Mouse (Mus musculus) midbrain, postnatal 0 days (tissue): Measurements from ENCODE around the gene Dytn. TPM values are rescaled to one million over a fixed set of nuclear protein-coding genes. Genes with fewer than 3 reads are reported as not detected.
A peak's percentile ranks its signal among the peaks of the same experiment; 100 is the strongest.
"Not testable (repeated sequence)": the region's sequence is repeated elsewhere in the genome, so short reads cannot be mapped to it uniquely, and the experiment has no call there.

Experiments
- ATAC-seq: fragments of 200-750 bp; cut with Nextera tagmentation; 2 replicates; pipeline ENCODE4 v1.8.0; 2017; ENCODE audit warnings: moderate number of reproducible peaks, mild to moderate bottlenecking, moderate TSS enrichment, moderate library complexity; ENCODE audit not compliant: low FRiP score
- DNase-seq: peaks from one replicate; pipeline ENCODE4 v3.0.0-alpha.2; 2015; ENCODE audit warnings: low spot score
- H3K27ac ChIP-seq: fragments of 300-500 bp; sonication (generic); 2 replicates; pipeline ENCODE4 v1.5.1; 2014; ENCODE audit warnings: low read depth, mild to moderate bottlenecking, low read length, mixed read lengths
- H3K27me3 ChIP-seq: fragments of 300-500 bp; sonication (generic); 2 replicates; pipeline ENCODE4 v1.6.1; 2014; ENCODE audit warnings: low read length, control low read depth, mixed read lengths; ENCODE audit not compliant: insufficient read depth
- H3K36me3 ChIP-seq: fragments of 300-500 bp; sonication (generic); 2 replicates; pipeline ENCODE4 v1.6.1; 2014; ENCODE audit warnings: low read length, control low read depth, mixed read lengths; ENCODE audit not compliant: insufficient read depth
- H3K4me1 ChIP-seq: fragments of 300-500 bp; sonication (generic); 2 replicates; pipeline ENCODE4 v1.6.1; 2014; ENCODE audit warnings: mild to moderate bottlenecking, control low read depth, antibody characterized with exemption, low read length, mixed read lengths; ENCODE audit not compliant: insufficient read depth
- H3K4me2 ChIP-seq: fragments of 300-500 bp; sonication (generic); 2 replicates; pipeline ENCODE4 v1.6.1; 2014; ENCODE audit warnings: low read depth, mild to moderate bottlenecking, low read length, mixed read lengths; ENCODE audit not compliant: poor library complexity, severe bottlenecking
- H3K4me3 ChIP-seq: fragments of 300-500 bp; sonication (generic); 2 replicates; pipeline ENCODE4 v1.5.1; 2014; ENCODE audit warnings: low read depth, mild to moderate bottlenecking, low read length, moderate library complexity
- H3K9ac ChIP-seq: fragments of 300-500 bp; sonication (generic); replicated peaks from 2 replicates; pipeline ENCODE4 v1.6.1; 2014; ENCODE audit warnings: mild to moderate bottlenecking, low read length, moderate library complexity, mixed read lengths; ENCODE audit not compliant: poor library complexity, severe bottlenecking
- H3K9me3 ChIP-seq: fragments of 300-500 bp; sonication (generic); 2 replicates; pipeline ENCODE4 v1.6.1; 2016; ENCODE audit warnings: low read length, control low read depth
- CTCF ChIP-seq: IDR thresholded peaks from 2 replicates; pipeline ENCODE4 v1.5.1; 2016; ENCODE audit warnings: antibody characterized with exemption, mild to moderate bottlenecking
- WGBS: fragments of 180-500 bp; shearing (Covaris S2); extraction: QIAGEN DNeasy Blood & Tissue Kit; methylation state at CpG from one replicate; pipeline ENCODE4 v1.1.7; 2014; 5-methylcytosine and 5-hydroxymethylcytosine counted together
- polyA plus RNA-seq: library from polyadenylated mRNA; unstranded; fragments of >200 nt; fragmentation: Nextera tagmentation; extraction: Ambion mirVana; gene quantifications from 2 replicates; pipeline ENCODE4 v1.2.1, GENCODE M21; 2015
- total RNA-seq: library from RNA; depleted of rRNA; stranded (reverse); fragments of >200 nt; gene quantifications from 2 replicates; pipeline ENCODE4 v1.2.3, GENCODE M21; 2014

Dytn gene
- total and polyA plus RNA-seq, 2 experiments from 2014 or later = not detected

DNA sequence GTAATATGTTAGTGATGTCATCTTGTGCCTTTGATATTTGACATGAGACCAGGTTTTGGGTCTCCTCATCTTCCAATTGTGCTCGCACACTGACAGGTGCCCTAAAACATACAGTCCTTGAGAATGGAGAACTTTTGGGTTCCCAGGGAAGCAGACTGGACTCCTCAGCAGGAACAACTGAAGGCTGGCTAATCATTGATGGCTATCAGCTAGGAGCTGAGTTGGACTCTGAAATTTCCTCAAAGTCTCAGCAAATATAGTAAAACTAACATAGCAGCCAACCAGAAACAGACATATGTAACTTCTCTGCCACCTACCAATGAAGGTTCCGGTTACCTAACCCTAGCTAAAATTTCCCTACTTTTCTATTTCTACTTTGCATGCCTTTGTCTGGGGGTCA, 20.6 kb downstream of the Dytn start:
- Histone ChIP-seq H3K4me1 (peaks cover 10% of the 10 kb centered on the region; the same call in 1 of the 2 replicates), H3K27ac (no peak overlapping the region), H3K4me2 (no peak overlapping the region), H3K27me3 (no peaks in the 10 kb centered on the region), H3K36me3 (no peaks in the 10 kb centered on the region), H3K9ac (no peak overlapping the region), H3K4me3 (no peak overlapping the region), H3K9me3 (no peaks in the 10 kb centered on the region)
- WGBS = 97% methylated on average over 2 of the region's 2 CpGs
- TF ChIP-seq CTCF = no peak
- DNase-seq (no peak), ATAC-seq (no peak)

DNA sequence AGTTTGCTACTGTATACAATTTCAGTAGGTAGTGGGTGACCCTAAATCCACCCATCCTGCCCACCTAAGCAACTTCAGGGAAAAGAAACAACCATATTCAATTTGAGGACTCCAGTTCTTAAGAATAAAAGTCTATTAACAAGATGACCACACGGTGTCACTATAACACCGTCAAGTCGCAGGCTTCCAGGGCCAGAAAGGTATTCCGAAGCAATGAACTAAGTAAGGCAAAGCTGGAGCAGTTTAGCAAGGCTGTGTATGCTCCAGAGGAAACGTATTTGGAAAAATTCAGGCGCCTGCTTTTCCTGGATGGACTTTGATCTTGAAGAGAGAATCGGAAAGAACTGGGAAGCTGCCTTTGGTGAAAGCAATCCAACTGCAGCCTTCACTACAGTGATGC, 27.1 kb downstream of the Dytn start:
- H3K27ac ChIP-seq = no peak overlapping the region
- no peaks in the 10 kb centered on the region for H3K9me3 ChIP-seq
- peak; percentile 91 for TF ChIP-seq CTCF
- no peaks in the 10 kb centered on the region for H3K4me1 ChIP-seq
- no peak overlapping the region for H3K4me3 ChIP-seq
- ATAC-seq = peak; percentile 47; the same call in 1 of the 2 replicates
- peak; percentile 90 for DNase-seq
- H3K36me3 ChIP-seq = no peaks in the 10 kb centered on the region
- H3K4me2 ChIP-seq = no peak overlapping the region
- no peaks in the 10 kb centered on the region for H3K27me3 ChIP-seq
- H3K9ac ChIP-seq = no peak overlapping the region
- 2% methylated on average over 7 of the region's 7 CpGs for WGBS

DNA sequence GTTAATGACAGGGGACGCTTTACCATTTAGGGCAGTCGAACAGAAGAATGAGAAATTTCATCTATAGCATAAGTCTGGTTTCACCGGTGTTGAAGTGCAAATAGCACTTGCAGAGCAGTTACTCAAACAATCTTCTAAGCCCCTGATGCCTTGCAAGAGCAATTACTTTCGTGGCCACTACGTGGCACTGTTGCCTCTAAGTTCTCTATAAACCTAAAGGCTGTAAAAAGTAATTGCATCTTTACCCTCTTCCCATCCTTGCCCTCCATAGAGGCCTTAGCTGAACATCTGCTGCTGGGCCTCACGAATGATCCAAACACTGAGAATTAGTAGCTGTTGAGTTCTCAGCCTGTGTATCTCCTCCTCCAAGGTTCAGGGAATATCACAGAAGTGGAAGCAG, 28.7 kb downstream of the Dytn start:
- ATAC-seq = no peak; the same call in 1 of the 2 replicates
- no peaks in the 10 kb centered on the region for H3K9me3 ChIP-seq
- TF ChIP-seq CTCF = peak; percentile 85
- no peak overlapping the region for H3K27ac ChIP-seq
- no peaks in the 10 kb centered on the region for H3K36me3 ChIP-seq
- H3K9ac ChIP-seq = no peak overlapping the region
- DNase-seq = peak; percentile 85
- no peak overlapping the region for H3K4me2 ChIP-seq
- 17% methylated on average over 6 of the region's 6 CpGs for WGBS
- no peak overlapping the region for H3K4me3 ChIP-seq
- no peaks in the 10 kb centered on the region for H3K27me3 ChIP-seq
- H3K4me1 ChIP-seq = no peaks in the 10 kb centered on the region

DNA sequence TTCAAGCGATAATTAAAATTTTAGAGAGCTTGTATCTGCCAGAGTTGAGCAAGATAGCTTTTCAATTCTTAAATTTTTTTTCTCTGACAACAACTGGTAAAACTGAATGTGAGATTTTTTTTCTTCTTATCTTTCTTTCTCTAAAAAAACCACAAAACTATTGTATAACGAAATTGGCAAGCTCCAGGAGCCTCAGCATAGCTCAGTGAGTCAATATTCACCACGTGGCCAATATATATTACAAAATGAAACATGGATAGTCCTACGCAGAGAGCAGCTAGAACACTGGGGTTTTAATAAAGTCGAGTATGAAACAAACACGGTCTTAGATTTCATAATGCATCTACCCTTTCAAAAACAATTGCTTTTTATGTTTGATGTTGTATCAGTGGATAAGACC, 46.8 kb downstream of the Dytn start:
- WGBS = 79% methylated on average over 6 of the region's 6 CpGs

DNA sequence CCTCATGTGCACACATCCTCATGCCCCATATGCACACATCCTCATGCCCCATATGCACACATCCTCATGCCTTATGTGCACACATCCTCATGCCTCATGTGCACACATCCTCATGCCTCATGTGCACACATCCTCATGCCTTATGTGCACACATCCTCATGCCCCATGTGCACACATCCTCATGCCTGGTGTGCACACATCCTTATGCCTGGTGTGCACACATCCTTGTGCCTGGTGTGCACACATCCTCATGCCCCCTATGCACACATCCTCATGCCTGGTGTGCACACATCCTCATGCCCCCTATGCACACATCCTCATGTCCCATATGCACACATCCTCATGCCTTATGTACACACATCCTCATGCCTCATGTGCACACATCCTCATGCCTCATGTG, 56.3 kb downstream of the Dytn start:
- H3K4me1 ChIP-seq, H3K4me3 ChIP-seq, H3K4me2 ChIP-seq, ATAC-seq, H3K27ac ChIP-seq, H3K27me3 ChIP-seq, H3K36me3 ChIP-seq, H3K9ac ChIP-seq, DNase-seq, H3K9me3 ChIP-seq: not testable (repeated sequence)

More for the DNA sequence above, 46.8 kb downstream of the Dytn start:
- Histone ChIP-seq H3K27me3 (no peaks in the 10 kb centered on the region), H3K27ac (no peak overlapping the region), H3K4me2 (no peak overlapping the region), H3K36me3 (no peaks in the 10 kb centered on the region), H3K4me3 (no peak overlapping the region), H3K4me1 (no peaks in the 10 kb centered on the region), H3K9ac (no peak overlapping the region), H3K9me3 (no peaks in the 10 kb centered on the region)
- ATAC-seq = no peak
- no peak for TF ChIP-seq CTCF
- DNase-seq = no peak

DNA sequence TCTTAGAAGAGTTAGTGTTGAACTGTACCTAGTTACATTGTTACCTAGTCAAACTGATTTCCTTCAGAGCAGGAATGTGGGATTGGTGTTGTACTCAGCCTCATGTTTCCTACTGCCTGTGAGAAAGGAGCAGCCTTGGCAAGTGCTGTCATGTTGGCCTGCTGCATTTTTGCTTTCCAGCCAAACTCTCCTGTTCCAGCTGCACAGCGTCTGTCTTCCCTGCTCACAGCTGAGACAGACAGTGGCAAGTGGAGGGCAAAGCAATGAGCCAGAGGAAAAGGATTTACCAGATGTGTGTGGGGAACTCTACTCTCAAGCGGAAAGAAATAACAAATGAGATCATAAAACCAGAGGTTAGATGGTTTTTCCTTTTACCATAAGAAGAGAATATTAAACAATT, 58.5 kb downstream of the Dytn start:
- Histone ChIP-seq H3K4me2 (no peak overlapping the region), H3K4me1 (no peaks in the 10 kb centered on the region), H3K9me3 (no peaks in the 10 kb centered on the region), H3K27ac (no peak overlapping the region), H3K4me3 (no peak overlapping the region), H3K36me3 (no peaks in the 10 kb centered on the region), H3K9ac (no peak overlapping the region), H3K27me3 (no peaks in the 10 kb centered on the region)
- ATAC-seq = no peak
- TF ChIP-seq CTCF = no peak
- DNase-seq = peak; percentile 37
- WGBS = 53% methylated on average over 2 of the region's 2 CpGs
